Mouse (Mus musculus): ENCODE measurements at regions not wholly inside any gene's neighbourhood (a gene's known extent, or its start where the extent isn't known, plus 50 kb on each side); places are given as distances from the start of the nearest gene placed in this dataset.

DNA sequence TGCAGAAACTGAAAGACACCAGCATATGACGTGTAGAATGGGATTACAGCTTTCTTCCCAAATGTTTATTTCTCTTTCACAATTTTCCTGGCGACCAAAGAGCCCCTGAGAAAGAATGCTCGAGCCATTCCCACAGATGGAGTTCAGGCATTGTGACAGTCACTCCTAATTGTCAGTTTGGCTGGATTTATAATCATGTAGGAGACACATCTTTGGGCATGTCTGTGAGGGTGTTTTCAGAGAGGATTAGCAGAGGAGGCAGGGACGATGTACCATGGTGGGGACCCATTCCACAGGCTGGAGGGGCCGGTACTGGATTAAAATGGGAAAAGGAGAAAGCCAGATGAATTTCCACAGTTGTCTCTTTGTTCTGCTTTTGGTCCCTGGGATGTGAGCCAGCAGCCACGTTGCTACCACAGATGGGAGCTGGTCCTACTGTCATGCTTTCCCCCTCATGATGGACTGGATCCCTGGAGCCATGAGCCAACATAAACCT lies 76.0 kb upstream of the Eif4g2 start:
- TF ChIP-seq CTCF (IDR thresholded peaks at IDR 0.05; ENCODE audit: low read depth, low read length) (no peak), TAL1 (conservative IDR thresholded peaks at IDR 0.05; ENCODE audit: low read depth, low read length) (no peak)

Data from G1E (cell line).